Mouse (Mus musculus) lung, adult 2 months (tissue): ENCODE measurements around the gene Klhl25.

Experiments used
- CTCF ChIP-seq: fragments of 200-500 bp; IDR thresholded peaks from 2 replicates; pipeline ENCODE4 v1.5.1; 2011; ENCODE audit warnings: mild to moderate bottlenecking, low read length, control low read depth; ENCODE audit not compliant: insufficient read depth
- POLR2A ChIP-seq: fragments of 200-500 bp; IDR thresholded peaks from 2 replicates; pipeline ENCODE4 v1.6.1; 2011; ENCODE audit warnings: low read depth, mild to moderate bottlenecking, control low read depth, low read length, borderline replicate concordance; ENCODE audit errors: extremely low read depth

DNA sequence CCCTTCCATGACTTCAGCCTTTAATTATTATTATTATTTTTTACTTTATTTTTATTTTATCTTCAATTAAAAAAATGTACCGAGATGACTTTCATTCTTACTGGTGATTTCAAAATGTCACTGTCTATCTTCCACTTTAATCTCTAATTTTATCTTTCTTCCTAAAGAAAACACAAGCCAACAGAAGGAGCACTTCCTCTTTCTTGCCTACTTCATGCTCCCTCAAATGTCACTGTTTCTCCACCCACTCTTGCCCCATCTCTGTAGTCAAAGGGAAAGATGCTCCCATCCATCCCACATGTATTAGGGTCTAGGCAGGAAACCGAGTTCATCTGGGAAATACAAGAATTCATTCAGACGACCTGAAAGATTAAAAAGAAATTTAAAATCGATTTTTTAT lies 51.8 kb downstream of the Klhl25 start:
- TF ChIP-seq CTCF (no peak), POLR2A (no peak)
